Mouse (Mus musculus): ENCODE measurements around the gene Pxn.

The Pxn gene

DNA sequence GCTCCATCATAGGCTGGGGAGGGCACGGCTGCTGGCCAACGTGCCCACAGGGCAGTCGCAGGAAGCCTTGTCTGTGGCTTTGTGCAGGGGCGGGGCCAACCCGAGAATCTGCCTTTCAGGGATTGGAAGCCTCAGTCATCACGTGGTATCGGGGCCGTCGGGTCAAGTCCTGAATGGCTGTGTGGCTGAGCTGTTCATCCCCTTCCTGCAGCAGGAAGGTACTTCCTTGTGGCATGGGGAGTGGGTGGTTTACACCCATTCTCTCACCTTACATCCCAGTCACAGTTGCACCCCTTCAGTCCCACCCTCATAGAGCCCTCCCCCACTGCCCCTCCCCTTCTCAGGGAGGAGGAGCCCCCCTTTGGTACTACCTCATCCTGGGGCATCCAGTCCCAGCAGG lies 75.2 kb downstream of the Pxn start:
- DNase-seq (ENCODE audit: low spot score), result no peak

DNA sequence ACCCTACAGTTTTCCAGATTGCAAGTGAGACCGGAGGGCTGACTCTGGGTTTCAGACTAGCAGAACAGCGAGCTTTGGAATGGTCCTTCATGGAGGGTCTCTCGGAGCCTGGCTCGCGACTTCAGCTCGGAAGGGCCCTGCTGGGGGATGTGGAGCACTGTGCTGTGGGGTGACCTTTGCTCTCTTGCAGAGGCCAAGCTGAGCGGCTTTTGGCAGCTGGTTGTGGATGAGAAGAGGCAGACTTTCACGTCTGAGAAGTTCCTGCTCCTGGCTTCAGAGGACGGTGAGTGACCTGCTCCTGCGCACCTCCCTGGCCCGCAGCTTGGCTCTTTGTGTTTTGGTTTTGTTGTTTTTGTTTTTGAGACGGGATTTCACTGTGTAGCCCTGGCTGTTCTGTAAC lies 79.1 kb downstream of the Pxn start:
- no peak for DNase-seq (ENCODE audit: low spot score)

DNA sequence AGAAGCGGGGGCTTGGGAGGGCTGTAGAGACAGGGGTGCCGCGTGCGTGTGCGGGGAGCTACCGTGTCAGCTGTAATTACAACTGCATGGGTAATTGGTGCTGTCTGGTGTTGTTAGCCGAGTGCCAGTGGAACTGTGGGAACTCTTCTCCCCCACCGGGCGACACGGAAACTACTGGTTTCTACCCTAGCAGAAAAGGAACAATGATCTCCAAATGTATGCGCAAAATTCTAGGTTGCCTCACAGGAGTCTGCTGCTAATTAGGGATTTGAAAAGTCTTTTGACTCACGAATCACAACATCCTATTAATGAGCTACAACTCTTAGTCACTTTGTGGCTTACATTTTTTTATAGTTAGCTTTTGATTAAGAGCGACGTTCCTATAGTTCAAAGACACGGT lies 79.7 kb downstream of the Pxn start:
- no peak for DNase-seq (ENCODE audit: low spot score)

DNA sequence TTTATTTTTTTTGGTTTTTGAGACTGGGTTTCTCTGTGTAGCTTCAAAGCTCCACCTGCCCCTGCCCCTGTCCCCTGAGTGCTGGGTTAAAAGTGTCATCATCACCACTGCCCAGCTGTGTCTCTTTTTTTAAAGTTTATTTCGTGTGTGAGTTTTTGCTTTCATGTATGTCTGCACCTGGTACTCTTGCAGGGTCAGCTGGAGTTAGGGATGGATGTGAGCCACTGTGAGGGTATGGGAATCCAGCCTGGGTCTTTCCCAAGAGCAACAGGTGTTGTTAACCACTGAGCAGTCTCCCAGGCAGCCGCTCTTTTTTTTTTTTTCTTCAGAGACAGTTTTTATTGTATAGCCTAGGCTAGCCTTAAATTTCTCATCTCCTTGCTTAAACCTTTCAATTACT lies 80.3 kb downstream of the Pxn start:
- DNase-seq (ENCODE audit: low spot score), result no peak

DNA sequence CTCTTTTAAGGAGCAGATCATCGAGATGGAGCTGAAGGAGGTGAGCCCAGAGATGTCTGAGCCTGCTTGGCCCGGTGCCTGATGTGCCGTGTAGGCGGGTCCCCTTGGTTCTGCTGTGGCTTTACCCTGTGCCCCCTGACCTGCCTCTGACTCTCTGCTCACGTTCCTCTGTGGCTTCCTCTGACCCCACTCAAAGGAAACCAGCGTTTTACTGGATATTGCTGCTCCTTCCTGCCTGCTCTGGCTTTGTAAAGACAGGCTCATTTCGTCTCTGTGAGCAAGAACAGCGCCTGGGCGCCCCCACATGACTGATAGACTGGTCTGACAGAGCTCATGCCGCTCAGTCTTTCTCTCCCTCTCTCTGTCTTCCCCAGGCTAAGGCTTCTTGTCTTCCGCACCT lies 84.6 kb downstream of the Pxn start:
- DNase-seq (ENCODE audit: low spot score), result no peak

DNA sequence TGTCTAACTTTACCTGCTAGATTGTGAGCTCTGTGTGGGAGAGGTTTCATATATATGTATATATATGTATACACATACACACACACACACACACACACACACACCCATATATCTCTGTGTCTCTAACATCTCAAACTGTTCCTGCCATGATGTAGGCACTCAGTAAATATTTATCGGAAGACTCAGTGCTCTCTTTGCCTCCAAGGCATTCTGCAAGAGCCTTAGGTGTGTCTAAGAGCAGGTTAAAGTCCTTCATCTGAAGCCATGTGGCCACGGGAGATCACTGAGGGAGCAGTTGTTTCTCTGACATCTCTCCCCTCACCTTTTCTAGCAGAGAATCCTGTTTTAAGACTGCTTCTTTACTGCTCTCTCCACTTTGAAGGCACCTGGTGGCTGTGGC lies 85.0 kb downstream of the Pxn start:
- no peak for DNase-seq (ENCODE audit: low spot score)

DNA sequence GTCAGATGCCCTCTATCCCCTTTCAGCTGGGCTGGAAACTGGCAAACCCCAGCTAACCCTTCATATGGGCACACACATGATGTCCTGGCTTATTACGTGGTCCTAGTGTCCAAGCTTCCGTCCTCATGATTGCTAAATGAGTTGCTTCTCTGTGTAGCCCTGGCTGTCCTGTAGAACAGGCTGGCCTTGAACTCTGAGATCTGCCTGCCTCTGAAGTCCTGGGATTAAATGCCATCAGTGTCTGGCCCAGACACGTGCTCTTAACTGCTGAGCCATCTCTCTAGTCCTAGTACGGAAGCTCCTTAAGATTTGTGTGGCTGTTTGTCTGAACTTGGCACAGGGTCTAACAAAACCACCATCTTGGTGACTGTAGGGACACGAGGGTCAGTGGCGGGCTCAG lies 97.1 kb downstream of the Pxn start:
- DNase-seq (ENCODE audit: low spot score), result no peak

Data from spleen, adult 12 weeks (tissue).